Comparison of ENCODE assay signal across 26 mouse cellular contexts in genomic region chr9:121357102-121357501, GRCm38 (mm10). TPM values are rescaled to one million over a fixed set of nuclear protein-coding genes. Genes with fewer than 3 reads are reported as not detected.
A peak's percentile ranks its signal among the peaks of the same experiment; 100 is the strongest.
DNase-seq lines count a peak whose midpoint lies in the region; ATAC-seq and TF ChIP-seq lines count a peak whose summit lies in the region.
"Had no signal": no experiment of that assay in that cellular context is flagged by ENCODE, and none has a peak within 500 bp of the region (broad histone marks: within the 10 kb centered on the region; RNA-seq: fewer than 3 reads in every experiment).

No protein-coding gene starts in this region.

- 82% methylated on average over 5 of the region's 5 CpGs for WGBS in forebrain, embryonic 15.5 days
- WGBS in forebrain, postnatal 0 days = 74% methylated on average over 5 of the region's 5 CpGs
- 63% methylated on average over 5 of the region's 5 CpGs for WGBS in heart, embryonic 13.5 days

- no peaks in the 10 kb centered on the region for H3K27me3 ChIP-seq in forebrain, embryonic 15.5 days
- H3K27me3 ChIP-seq in forebrain, postnatal 0 days (ENCODE audit: insufficient read depth, low read length) = no peaks in the 10 kb centered on the region
- no peaks in the 10 kb centered on the region for H3K27me3 ChIP-seq in heart, embryonic 13.5 days (replicated peaks)
- no peaks in the 10 kb centered on the region for H3K27me3 ChIP-seq in myocyte (ENCODE audit: control insufficient read depth, insufficient read depth, insufficient read length)
- H3K27me3 ChIP-seq: embryonic facial prominence, embryonic 15.5 days; intestine, embryonic 15.5 days; limb, embryonic 12.5 days; liver, embryonic 15.5 days; lung, embryonic 15.5 days had no signal

- H3K79me2 ChIP-seq in myocyte (ENCODE audit: control insufficient read depth, insufficient read depth) = peaks cover 71% of the 10 kb centered on the region

- no peak overlapping the region for H3K9ac ChIP-seq in forebrain, embryonic 15.5 days (replicated peaks)
- H3K9ac ChIP-seq in forebrain, postnatal 0 days = no peak overlapping the region
- peak overlapping the region; percentile 34; the same call in 1 of the 2 replicates for H3K9ac ChIP-seq in heart, embryonic 13.5 days
- H3K9ac ChIP-seq: embryonic facial prominence, embryonic 15.5 days; intestine, embryonic 15.5 days; limb, embryonic 12.5 days; liver, embryonic 15.5 days; lung, embryonic 15.5 days had no signal

- TF ChIP-seq POLR2A in myocyte (IDR thresholded peaks at IDR 0.05; ENCODE audit: insufficient read length, low read depth) = no peak

- no peak for DNase-seq in forebrain, postnatal 0 days
- DNase-seq in heart, postnatal 14 days = no peak
- no peak for DNase-seq in layer of hippocampus, adult 2 months (ENCODE audit: low spot score in 2 of 2)
- DNase-seq in layer of hippocampus, adult 9-11 months = no peak
- DNase-seq: adrenal gland, postnatal 25 days; cerebellum, adult 8-10 months; cerebellum, postnatal 25 days; gastrocnemius, postnatal 25 days; kidney, postnatal 4 days; lung, postnatal 36 days; thymus, adult 2 months; thymus, postnatal 36 days had no signal

- 0 out of 2 replicates have a peak overlapping the region, but pooled peaks have one; percentile 6 for H3K27ac ChIP-seq in forebrain, embryonic 15.5 days (replicated peaks)
- H3K27ac ChIP-seq in forebrain, postnatal 0 days (ENCODE audit: low read depth, low read length) = no peak overlapping the region
- H3K27ac ChIP-seq in heart, embryonic 13.5 days (replicated peaks) = peak overlapping the region; percentile 73
- H3K27ac ChIP-seq in layer of hippocampus, adult 2 months = peak overlapping the region; percentile 95; the same call in 1 of the 2 replicates
- H3K27ac ChIP-seq: embryonic facial prominence, embryonic 10.5 days; embryonic facial prominence, embryonic 15.5 days; intestine, embryonic 15.5 days; kidney, postnatal 0 days; limb, embryonic 12.5 days; liver, embryonic 15.5 days; lung, embryonic 15.5 days had no signal

- no peak overlapping the region for H3ac ChIP-seq in myocyte (ENCODE audit: control insufficient read depth, insufficient read length)

- peaks cover 69% of the 10 kb centered on the region for H3K4me1 ChIP-seq in forebrain, embryonic 15.5 days
- H3K4me1 ChIP-seq in forebrain, postnatal 0 days (ENCODE audit: insufficient read depth) = peaks cover 15% of the 10 kb centered on the region; the same call in 1 of the 2 replicates
- H3K4me1 ChIP-seq in heart, embryonic 13.5 days = peaks cover 78% of the 10 kb centered on the region

- no peak for ATAC-seq in forebrain, embryonic 15.5 days (replicated peaks)
- no peak for ATAC-seq in forebrain, postnatal 0 days
- no peak for ATAC-seq in heart, embryonic 13.5 days (ENCODE audit: extremely low read depth, insufficient number of reproducible peaks, low FRiP score, low TSS enrichment)
- ATAC-seq: CD4-positive, CD25-positive, alpha-beta regulatory T cell, adult 4 months; hindbrain, embryonic 16.5 days; intestine, embryonic 15.5 days had no signal

- no peak overlapping the region for H3K4me3 ChIP-seq in forebrain, embryonic 15.5 days
- no peak overlapping the region for H3K4me3 ChIP-seq in forebrain, postnatal 0 days (ENCODE audit: low read depth, low read length)
- no peak overlapping the region for H3K4me3 ChIP-seq in heart, embryonic 13.5 days
- H3K4me3 ChIP-seq in layer of hippocampus, adult 2 months = no peak overlapping the region
- H3K4me3 ChIP-seq in myocyte = no peak overlapping the region
- H3K4me3 ChIP-seq: embryonic facial prominence, embryonic 10.5 days; embryonic facial prominence, embryonic 15.5 days; hindbrain, embryonic 10.5 days; intestine, embryonic 15.5 days; limb, embryonic 12.5 days; liver, embryonic 15.5 days; lung, embryonic 15.5 days had no signal

- no peak for TF ChIP-seq CTCF in forebrain, postnatal 0 days (IDR thresholded peaks at IDR 0.05; ENCODE audit: low read depth)
- TF ChIP-seq CTCF in layer of hippocampus, adult 2 months (conservative IDR thresholded peaks at IDR 0.05) = no peak

- intact Hi-C loops in heart, postnatal 14 days (cut with DNase I) = loop anchor here (2.0 kb wide), 1 partner anchor 16 kb away; no protein-coding TSS in a partner anchor

- H3K36me3 ChIP-seq in forebrain, embryonic 15.5 days = no peaks in the 10 kb centered on the region
- H3K36me3 ChIP-seq in forebrain, postnatal 0 days (ENCODE audit: insufficient read depth) = no peaks in the 10 kb centered on the region
- H3K36me3 ChIP-seq in heart, embryonic 13.5 days = no peaks in the 10 kb centered on the region; the same call in 1 of the 2 replicates
- no peaks in the 10 kb centered on the region for H3K36me3 ChIP-seq in myocyte (ENCODE audit: control insufficient read depth, insufficient read depth)
- H3K36me3 ChIP-seq: embryonic facial prominence, embryonic 10.5 days; embryonic facial prominence, embryonic 15.5 days; hindbrain, embryonic 10.5 days; intestine, embryonic 15.5 days; limb, embryonic 12.5 days; liver, embryonic 15.5 days; lung, embryonic 15.5 days had no signal

- no peaks in the 10 kb centered on the region for H3K9me3 ChIP-seq in forebrain, embryonic 15.5 days
- H3K9me3 ChIP-seq in forebrain, postnatal 0 days (ENCODE audit: low read length) = no peaks in the 10 kb centered on the region
- no peaks in the 10 kb centered on the region for H3K9me3 ChIP-seq in heart, embryonic 13.5 days
- H3K9me3 ChIP-seq: embryonic facial prominence, embryonic 10.5 days; embryonic facial prominence, embryonic 15.5 days; hindbrain, embryonic 10.5 days; intestine, embryonic 15.5 days; limb, embryonic 12.5 days; liver, embryonic 15.5 days; lung, embryonic 15.5 days had no signal

- no peak overlapping the region for H3K4me2 ChIP-seq in forebrain, embryonic 15.5 days (replicated peaks)
- no peak overlapping the region for H3K4me2 ChIP-seq in forebrain, postnatal 0 days (ENCODE audit: low read depth)
- no peak overlapping the region for H3K4me2 ChIP-seq in heart, embryonic 13.5 days
- no peak overlapping the region for H3K4me2 ChIP-seq in myocyte (ENCODE audit: low read depth)
- H3K4me2 ChIP-seq: embryonic facial prominence, embryonic 15.5 days; intestine, embryonic 15.5 days; limb, embryonic 12.5 days; liver, embryonic 15.5 days; lung, embryonic 15.5 days; midbrain, embryonic 11.5 days had no signal

TF ChIP-seq in myocyte, 11 proteins besides CTCF, POLR2A, EP300 and RAD21:
- peak in 2 of 3 experiments; percentile 55 to 90 for TF ChIP-seq MYOD1 (IDR thresholded peaks at IDR 0.05; ENCODE audit: control insufficient read depth in 1 of 3, insufficient read length in 2 of 3, low read depth in 2 of 3)
- no peak for TF ChIP-seq TCF3 (IDR thresholded peaks at IDR 0.05; ENCODE audit: insufficient read length, low read depth)
- TF ChIP-seq MYOG (IDR thresholded peaks at IDR 0.05; ENCODE audit: control insufficient read depth in 1 of 3, insufficient read depth in 1 of 3, insufficient read length in 2 of 3, low read depth in 2 of 3) = peak; percentile 68 to 97 (median 82)
- no peak for TF ChIP-seq TCF12 (IDR thresholded peaks at IDR 0.05; ENCODE audit: insufficient read depth, poor library complexity, severe bottlenecking)

RNA-seq across cellular contexts. Expression of gene Trak1, which starts 59.8 kb away (rescaled TPM):
- polyA plus RNA-seq in forebrain, embryonic 15.5 days (2015; fragmentation: Nextera tagmentation; extraction: Ambion mirVana) = 75.8 and 78.7 TPM in 2 replicates
- 115 and 116 TPM in 2 replicates for total RNA-seq in forebrain, postnatal 0 days (2014; rRNA removed)
- polyA plus RNA-seq in forebrain, postnatal 0 days (2015; fragmentation: Nextera tagmentation; extraction: Ambion mirVana) = 46.2 and 61.8 TPM in 2 replicates
- polyA plus RNA-seq in heart, embryonic 13.5 days (2015; fragmentation: Nextera tagmentation; extraction: Ambion mirVana) = 30.4 and 32.2 TPM in 2 replicates
- 100 to 1,000 TPM; 323 to 335 TPM for total RNA-seq in heart, postnatal 14 days (2021)
- total RNA-seq in layer of hippocampus, adult 2 months (2021) = 100 to 1,000 TPM; 255 to 260 TPM
- polyA plus RNA-seq in myocyte (2012; fragmentation: generic; extraction: Trizol) = 60.8 TPM
